Mouse (Mus musculus) retina, embryonic 14.5 days (tissue): ENCODE measurements around the gene Myh14.
"Not testable (repeated sequence)": the region's sequence is repeated elsewhere in the genome, so short reads cannot be mapped to it uniquely, and the experiment has no call there.

Source experiments
- DNase-seq: peaks from one replicate; pipeline ENCODE4 v3.0.0-alpha.2; 2015; ENCODE audit warnings: low spot score

The Myh14 gene

DNA sequence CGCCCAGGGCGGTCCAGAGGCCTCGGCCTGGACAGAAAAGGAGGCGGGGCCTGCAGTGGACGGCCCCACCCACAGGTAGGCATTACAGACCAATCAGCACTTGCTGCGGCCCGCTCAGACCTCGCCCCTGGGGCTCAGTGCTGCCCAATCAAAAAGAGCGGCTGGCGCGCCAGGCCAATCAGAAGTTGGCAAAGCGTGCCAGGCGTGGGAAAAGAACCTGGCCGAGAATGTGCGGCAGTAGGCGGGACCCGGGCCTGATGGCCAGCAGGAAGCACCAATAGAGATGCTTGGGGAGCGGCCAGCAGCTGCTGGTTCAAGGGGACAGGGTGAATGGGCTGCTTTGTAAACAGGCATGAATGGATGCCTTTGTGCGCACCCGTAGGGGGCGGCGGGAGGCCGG lies at the start of gene Myh14:
Gene Myh14 (minus strand): TSS at position 41 of the 400 bp plus-strand sequence.
- peak; percentile 93 for DNase-seq

DNA sequence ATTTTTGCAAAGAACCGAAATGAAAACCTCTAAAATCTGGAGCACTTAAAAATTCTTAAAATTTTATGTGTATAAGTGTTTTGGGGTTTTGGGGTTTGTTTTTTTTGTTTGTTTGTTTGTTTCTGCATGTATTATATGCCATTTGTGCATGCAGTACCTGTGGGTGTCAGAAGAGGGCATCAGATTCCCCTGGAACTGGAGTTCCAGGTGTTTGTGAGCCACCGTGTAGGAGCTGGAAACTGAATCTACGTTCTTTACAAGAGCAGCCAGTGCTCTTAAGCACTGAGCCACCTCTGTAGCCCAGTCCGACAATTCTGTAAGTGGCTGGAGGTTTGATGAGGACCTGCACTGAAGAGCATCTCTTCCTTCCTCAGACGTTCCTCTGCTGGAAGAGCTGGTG lies 39.2 kb upstream of the Myh14 start:
- no peak for DNase-seq

DNA sequence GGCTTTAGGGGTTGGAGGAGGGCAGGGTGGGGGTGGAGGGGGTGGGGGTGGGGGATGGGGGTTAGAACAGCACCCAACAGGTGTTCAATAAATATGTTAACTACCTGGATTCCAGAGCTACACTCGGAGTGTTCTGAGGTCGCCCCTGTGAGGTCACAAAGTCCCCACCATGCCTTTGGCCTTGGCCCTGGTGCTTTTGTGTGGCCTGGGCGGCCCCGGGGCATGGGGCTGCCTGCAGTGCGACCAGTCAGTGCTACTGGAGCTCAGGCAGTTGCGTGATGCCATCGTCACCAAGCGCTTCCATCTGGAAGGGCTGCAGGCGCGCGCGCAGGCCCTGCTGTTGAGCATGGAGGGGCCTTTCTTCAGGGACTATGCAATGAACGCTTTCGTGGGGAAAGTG lies 37.9 kb upstream of the Myh14 start, which contains the start of gene Izumo2:
Gene Izumo2 (plus strand): TSS at position 169 of the 400 bp plus-strand sequence.
- no peak for DNase-seq

DNA sequence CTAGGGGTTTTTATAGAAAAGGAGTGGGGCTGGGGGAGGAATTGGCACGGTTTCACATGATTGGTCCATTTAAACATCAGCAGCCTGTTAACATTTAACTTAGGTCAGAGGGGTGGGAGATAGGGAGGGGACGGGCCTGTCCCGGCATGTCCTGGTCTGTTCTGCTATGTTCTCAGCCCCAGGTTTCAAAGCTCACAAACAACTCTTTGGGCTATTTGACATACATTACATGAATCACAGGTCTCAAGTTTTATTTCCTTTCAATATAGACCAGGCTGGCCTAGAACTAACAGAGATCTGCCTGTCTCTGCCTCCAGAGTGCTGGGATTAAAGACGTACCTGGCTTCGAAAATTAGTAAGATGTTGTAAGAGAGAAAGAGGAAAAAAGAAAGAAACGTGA lies 37.5 kb upstream of the Myh14 start:
- not testable (repeated sequence) for DNase-seq

DNA sequence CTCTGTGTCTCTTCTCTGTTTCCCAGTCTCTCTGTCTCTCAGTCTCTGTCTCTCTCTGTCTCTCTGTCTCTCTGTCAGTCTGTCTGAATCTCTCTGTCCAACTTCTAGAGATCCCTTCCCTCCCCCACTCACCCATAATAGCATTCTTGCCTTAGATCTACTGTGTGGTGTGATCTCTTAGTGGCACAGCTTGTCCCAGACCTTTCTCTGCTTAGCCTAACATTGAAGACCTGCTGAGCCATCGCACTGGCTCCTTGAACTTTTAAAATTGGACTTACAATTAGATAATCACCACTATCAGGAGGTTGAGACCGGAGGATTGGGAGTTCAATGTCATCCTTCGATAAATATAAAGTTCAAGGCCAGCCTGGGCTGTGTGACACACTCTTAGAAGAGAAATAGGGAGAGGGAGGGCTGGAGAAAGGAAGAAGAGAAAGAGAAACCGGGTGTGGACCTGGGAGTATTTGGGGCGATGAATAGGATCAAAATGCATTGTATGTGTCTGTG lies 36.6 kb upstream of the Myh14 start:
- no peak for DNase-seq

DNA sequence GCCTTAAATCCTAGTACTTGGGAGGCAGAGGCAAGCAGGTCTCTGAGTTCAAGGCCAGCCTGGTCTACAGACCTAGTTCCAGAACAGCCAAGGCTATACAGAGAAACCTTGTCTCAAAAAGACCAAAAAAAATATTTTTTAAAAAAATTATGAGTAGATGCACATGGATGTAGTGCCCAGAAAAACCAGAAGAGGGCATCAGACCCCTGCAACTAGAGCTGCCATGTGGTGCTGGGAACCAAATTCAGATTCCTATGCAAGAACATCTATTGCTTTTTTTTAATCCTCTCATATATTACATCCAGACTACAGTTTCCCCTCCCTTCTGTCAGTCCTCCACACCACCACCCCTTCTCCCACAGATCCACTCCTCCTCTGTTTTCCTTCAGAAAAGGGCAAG lies 35.7 kb upstream of the Myh14 start:
- DNase-seq: no peak

DNA sequence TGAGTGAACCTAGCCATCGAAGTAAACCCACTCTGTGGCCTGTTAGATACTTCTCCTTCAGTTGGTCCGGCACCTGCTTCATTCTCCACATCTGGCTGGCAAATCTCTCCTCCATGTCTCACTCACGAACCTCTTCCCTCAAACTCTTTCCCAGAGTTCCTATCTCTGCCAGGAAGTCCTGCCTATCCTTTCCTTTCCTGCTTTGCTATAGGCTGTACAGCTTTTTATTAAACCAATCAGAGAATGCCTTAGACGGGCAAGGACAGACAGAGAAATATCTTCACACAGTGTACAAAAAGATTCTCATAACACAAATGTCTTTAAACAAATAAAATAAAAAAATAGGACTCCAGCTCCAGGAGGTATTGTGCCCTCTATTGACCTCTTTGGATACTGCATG lies 34.4 kb upstream of the Myh14 start:
- DNase-seq: no peak

DNA sequence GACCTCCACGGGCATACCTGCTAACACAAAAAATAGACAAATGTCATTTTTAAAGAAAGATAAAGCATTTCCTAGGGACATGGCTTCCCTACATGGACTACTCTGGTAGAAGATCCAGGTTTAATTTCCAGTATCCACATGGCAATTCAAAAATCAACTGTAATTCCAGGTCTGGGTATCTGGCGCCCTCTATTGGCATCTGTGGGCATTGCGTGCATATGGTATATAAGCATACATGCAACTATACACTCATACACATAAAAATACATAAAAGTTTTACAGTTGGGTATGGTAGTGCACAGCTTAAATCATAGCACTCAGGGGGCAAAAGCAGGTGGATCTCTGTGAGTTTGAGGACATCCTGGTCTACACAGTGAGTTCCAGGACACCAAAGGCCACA lies 33.7 kb upstream of the Myh14 start:
- peak; percentile 46 for DNase-seq

DNA sequence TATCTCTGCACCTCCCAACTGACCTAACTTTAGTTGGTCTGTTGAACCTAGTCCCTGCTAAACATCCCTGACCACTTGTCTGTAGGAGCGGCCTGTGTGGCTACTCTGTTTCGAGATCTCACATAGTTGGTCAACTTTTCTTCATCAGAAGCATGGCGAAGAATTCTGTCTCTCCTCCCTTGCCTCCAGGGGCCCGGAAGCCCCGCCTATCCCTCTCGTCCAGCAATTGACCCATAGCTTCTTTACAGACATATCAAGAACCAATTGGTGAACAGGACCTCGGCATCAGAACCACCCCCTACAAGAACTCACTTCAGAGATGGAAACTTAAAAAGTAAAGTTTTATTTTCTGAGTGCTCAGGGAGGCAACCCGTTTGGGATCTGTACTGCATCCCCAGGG lies 32.3 kb upstream of the Myh14 start:
- DNase-seq: no peak

DNA sequence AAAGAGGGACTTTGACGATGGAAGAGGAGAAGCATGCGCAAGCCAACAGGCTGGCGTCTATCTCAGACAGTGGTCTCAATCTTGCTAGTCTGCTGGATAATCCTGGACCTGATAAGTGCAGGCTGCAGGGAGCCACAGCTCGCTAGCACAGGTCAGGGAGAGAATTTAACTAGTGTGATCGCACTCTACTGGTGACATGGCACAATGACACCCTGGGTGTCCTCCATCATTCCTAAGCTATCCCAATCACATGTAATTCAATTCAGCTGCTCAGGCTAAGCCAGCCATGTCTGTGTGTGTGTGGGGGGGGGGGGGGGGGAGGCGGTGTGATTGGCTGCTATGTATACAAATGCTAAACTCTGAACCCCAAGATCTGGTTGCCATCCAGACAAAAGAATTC lies 31.3 kb upstream of the Myh14 start:
- peak; percentile 73 for DNase-seq

DNA sequence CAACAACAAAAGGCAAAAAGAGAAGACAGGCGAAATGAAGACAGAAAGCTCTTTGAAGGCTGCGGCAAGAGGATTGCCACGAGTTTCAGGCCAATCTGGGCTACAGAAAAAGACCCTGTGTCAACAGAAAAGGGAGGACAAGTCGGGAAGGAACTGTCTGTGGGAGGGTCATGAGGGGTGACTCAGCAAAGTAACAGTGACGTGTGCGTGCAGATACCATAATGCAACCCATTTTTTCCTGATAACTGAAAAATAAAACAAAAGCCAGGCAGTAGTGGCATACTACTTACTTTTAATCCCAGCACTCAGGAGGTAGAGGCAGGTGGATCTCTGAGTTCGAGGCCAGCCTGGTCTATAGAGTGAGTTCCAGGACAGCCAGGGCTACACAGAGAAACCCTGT lies 27.3 kb upstream of the Myh14 start:
- DNase-seq: no peak

DNA sequence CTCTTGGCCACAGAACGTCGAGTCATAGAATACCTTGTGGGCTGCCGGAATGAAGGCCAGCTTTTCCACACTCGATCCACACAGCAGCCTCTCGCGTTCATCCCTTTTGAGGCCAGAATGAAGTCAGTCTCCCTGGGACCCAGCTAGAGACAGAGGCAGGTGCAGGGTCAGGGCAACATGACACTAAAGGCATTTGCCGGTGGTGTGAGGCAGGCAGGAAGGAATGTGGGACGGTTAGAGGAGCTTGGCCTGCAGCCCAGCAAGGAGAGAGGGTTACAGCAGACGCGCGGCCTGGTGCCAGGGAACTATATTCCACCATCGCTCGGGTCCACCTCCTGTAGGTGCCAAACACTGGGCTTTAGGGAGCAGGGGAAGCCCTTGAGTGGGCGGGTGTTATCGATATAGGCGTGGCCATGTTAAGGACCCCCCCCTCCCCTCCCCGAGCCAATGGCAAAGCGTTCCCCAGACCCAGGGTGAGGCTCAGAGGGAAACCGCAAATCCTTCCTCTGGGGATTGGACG lies 26.6 kb upstream of the Myh14 start:
- no peak for DNase-seq

DNA sequence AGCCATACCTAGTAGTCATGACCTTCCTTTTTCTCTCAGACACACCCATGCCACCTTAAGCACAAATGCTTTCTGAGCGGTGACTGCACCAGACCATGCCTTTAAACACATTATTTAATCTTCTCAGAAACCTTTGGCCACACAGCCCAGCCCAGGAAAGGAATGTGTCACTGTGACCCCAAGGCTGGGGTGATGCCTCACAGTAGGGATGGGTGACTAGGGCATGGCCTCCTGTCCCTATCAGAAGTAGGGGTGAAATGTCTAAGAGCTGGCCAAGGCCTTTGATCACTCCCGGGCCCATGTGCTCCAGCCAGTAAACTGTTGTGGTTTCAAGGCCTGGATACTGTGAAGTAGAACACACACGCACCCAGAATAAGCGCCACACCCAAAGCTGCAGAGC lies 24.6 kb upstream of the Myh14 start:
- no peak for DNase-seq

DNA sequence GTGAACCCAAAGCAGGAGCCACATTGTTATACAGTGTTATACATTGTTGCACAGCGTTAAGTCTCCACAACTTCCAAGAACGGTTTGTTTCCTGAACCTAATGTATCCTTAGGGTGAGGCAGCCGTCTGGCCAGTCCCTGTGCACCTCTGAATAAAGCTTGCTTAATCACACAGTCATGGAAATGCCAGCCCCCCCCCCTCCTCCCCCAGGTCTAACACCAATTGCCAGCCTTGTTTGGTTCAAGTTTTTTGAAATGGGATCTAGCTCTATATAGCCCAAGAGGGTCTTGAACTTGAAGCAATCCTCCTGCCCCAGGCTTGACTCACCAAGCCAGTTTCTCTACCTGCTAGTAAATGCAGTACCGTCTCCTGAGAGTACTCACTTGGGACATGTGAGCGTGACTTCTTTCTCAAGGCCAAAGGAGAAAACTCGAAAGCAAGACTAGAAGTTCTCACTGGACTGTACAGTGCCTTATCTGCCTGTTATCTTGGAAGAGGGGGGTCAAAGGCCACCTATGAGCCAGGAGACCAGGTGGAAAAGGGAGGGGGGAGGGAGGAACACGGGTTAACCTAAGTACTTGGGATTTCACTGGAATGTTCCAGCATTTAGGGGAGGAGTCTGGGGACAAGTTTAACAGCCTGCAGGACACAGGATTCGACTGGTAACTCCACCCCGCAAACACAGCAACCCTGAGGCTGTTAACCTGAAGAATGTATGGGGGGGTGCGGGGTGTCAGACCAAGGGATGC lies 23.0 kb upstream of the Myh14 start:
- no peak for DNase-seq

DNA sequence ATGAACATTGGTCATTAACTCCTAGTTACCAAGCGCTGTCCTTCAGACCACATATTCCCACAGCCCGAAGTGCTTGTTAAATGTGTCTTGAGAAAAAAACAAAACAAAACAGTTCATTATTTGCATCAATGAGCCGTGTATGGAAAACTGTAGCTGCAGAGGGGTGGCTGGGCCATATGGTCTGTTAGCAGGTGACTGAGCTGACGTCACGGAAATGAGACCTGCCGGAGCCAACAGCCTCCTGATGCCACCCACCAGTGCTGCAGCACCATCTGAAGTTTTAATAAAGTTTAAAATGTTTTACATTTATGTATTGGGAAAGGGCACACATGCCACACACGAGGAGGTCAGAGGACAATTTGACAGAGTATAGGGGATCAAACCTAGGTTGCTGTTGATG lies 18.7 kb upstream of the Myh14 start:
- DNase-seq: no peak

DNA sequence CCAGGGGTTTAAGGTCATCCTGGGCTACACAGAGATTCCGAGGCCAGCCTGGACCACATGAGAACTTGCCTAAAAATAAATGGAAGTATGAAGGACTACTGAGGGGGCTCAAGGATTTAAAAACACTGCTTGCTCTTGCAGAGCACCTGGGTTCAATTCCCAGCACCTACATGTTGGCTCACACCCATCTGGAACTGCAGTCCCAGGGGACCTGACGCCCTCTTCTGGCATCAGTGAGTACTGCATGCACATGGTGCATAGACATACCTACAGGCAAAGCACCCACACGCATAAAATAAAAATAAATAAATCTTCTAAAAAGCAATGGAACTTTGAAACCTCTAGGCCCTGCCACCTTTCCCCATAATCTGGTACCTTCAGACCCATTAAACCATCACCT lies 18.2 kb upstream of the Myh14 start:
- DNase-seq: no peak

DNA sequence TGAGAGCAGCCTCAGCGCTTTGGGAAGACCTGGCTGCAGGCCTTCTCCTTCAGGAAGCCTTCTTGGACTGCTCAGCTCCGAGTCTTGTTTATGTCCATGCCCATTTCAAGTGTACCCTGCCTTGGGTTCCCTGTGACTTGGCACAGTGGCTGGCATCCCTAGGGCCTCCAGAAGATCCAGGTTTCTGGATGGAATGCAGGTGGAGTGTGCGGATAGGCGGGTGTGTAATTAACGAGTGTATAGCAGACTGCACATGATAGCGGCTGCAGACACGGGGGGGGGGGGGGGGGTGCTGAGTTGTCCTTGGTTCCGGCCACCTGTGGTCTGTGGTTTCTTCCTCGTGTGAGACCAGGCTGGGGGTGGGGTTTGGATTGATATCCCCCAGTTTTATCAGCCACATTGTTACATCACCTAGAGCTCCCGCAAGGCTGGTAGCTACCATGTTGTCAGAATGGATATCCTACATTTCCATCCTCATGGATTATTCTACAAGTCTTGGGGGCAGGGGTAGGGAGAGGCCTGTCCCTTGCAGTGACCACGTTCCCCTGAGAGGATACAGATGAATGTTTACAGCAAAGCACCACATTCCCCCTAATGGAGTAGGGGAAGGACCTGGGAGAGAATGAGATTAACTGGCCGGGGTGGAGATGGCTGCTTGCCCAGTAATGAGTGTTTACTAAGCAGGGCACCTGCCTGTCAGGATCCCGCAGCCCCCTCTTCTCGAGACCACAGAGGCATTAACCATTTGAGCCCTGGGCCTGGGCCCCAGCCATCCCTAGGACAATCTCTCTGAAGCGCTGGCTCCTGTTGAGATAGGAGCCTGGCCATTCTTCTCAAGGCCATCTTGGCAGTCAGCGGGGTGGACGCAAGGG lies 15.1 kb upstream of the Myh14 start:
- DNase-seq: no peak

DNA sequence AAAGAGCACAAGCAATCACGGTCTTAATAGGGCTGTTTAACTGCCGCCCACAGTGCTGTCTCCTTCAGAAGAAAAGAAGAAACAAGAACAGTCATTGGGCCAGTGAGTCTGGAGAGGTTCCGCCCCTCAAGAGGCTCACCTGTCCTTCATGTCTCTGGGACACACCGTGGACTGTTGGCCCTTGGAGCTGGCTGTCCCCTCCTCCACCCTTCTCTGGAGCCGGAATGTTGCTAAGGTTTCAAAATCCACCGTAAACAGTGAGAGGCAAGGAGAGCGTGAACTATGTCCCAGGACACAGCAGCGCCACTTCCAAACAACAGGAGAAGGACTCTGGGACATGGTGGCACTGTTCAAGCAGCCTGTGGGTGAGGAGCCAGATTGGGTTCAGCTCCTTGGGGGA lies 13.0 kb upstream of the Myh14 start:
- DNase-seq: no peak

DNA sequence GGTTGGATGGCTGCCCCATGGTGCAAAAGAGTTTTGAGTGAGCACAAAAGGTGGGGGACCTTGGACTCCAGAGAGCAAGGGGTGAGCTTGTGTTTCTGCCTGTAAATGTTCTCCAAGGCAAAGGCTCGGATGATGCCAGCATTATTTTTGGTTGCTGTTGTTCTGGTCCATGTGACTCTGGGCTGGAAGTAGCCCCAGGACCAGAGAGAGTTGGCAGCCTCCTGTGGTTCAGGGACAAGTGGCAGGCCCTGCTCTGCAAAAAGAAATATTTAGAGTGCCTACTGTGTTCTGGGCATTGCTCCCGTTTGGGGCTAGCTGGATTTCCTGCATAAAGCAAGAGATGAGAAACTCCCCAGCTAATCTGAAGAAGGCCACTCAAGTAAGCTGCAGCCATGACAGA lies 6.0 kb upstream of the Myh14 start:
- DNase-seq: no peak

DNA sequence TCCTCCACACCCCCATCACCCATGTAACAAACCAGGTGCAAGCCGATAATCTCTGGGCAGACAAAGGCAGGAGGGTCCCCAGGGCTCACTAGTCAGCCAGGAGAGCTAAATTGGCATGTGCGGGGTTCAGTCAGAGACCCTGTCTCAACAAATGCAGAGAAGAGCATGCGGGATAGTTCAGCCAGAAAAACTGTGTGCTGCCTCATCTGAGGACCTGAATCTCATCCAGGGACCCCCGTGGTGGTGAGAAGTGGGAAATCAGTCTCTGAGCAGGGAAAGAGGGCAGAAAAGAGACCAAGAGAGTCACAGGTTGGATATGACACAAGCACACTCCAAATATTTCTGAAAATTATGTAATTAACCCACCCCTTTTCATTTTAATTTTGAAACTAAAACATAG lies 5.5 kb upstream of the Myh14 start:
- no peak for DNase-seq

DNA sequence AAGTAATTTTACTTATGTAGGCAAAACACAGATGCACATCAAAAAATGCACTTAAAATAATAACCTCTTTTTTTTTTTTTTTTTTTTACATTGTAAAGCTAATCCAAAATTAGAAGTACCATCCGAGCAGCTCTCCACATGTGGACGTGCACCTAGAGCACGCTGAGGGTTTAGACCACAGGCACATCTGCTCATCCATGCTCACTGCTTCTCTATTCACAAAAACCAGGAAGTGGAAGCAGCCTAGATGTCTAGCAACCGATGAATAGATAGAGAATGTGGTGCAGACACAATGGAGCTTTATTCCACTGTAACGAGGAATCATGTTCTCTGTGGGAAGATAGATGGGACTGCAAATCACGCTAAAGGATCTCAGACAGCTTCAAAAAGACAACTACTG lies 4.5 kb upstream of the Myh14 start:
- no peak for DNase-seq

DNA sequence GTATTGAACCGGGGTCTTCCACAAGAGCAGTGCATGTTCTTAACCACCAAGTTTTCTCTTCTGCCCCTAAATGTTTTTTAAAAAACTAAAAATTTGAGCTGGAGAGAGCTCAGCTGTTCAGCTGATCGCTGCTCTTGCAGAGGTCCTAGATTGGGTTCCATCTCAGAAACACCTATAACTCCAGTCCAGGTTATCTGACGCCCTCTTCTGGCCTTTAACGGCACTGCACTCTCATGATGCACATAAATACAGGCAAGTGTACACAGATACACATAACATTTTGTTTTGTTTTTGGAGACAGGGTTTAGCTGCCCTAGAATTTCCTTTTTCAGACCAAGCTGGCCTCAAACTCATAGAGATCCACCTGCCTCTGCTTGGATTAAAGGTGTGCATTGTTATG lies 3.9 kb upstream of the Myh14 start:
- DNase-seq: no peak

DNA sequence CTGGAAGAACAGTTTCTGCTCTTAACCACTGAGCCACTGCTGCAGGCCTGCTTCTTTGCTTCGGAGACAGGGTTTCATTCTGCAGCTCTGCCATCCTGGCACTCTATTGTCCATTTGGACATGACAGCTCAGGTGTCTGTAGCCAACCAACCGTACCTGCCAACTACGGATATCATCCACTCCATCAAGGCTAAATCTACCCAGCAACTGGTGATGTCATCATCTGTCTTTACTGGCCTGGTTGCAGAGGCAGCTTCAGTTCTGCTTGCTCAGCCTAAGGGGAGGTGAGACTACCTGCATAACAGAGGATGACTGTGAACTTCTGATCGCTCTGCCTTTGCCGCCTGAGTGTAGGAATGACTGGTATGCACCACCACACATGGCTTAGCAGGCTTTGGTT lies 1.6 kb upstream of the Myh14 start:
- DNase-seq: no peak
